Mouse (Mus musculus) kidney, adult 18-20 months (tissue): ENCODE measurements around the gene Fbrsl1.
A peak's percentile ranks its signal among the peaks of the same experiment; 100 is the strongest.

Experiments used
- DNase-seq: peaks from one replicate; pipeline ENCODE4 v3.0.0; 2021

Gene Fbrsl1

DNA sequence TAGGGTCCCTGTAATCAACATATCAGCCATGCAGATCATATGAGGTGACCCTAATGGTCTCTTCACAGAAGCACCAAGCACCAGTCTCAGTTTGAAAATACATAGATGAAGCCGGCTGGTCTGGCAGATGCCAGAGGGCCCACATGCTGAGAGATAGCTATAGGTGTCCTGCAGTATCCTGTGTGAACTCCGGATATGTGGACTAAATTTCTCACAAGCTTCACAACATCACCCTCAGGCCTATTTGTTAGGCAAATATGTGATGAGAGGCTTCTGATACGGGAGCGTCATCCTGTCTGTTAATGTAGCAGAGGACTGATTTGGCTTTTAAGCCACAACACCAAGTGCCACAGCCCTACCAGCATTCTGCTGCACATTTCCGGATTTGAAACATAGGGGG lies 37.9 kb downstream of the Fbrsl1 start:
- no peak for DNase-seq

DNA sequence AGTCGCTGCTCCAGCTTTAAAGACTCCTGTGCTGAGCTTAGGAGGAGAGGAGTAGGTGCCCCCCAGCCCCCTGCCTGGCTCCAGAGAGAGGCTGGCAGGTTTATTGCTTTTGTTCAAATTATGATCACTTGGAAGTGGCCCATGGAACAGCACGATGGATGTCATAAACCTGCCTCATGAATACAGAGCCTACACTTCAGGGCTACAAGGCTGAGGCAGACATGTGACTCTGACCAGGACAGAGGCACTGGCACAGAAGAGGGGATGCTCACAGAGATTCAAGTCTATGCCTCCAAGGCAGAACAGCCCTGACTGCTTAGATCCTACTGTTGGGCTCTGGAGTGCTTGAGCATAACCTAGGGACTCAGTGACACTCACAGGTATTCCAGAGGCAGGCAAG lies 39.3 kb downstream of the Fbrsl1 start:
- DNase-seq = no peak

GRCm38 (mm10) chr5:110406065-110406714 lies 42.1 kb downstream of the Fbrsl1 start:
- no peak for DNase-seq

GRCm38 (mm10) chr5:110403931-110404330 lies 44.4 kb downstream of the Fbrsl1 start:
- no peak for DNase-seq

DNA sequence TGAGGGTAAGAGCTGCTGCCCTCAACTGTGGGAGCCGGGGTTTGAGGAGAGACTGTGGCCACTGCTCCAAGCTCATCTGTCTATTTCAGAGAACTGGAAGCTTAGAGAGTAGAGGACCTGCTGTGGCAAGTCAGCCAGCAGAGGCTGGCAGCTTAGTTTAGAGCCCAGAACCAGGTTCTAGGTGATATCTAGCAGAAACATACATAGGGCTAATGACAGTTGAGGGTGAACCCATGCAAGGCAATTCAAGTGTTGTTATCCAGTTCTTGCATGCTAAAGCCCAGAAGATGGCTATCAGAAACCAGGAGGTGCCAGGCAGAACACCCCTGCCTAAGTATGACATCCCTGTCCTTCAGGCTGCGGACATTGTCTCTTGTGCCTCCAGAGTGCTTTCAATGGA lies 45.7 kb downstream of the Fbrsl1 start:
- DNase-seq = no peak

DNA sequence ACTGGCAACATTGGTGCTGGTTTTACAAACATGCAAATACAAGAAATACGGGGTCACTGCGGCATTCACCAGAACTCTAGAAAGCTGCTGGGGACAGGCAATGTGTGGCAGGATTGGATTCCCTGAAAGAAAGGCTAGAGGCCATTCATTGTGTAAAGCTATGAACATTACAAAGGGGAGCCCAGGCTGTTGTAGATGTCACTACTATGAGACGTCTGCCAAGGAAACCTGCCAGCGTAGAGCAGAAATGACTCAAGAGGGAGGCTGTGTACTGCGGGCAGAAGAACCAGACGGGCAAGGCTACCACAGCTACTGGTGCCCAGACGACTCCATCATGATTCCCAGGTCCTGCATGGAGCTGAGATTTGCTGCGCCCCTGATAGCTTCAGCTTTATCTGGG lies 47.2 kb downstream of the Fbrsl1 start:
- DNase-seq = no peak

GRCm38 (mm10) chr5:110395006-110395661 lies 53.2 kb downstream of the Fbrsl1 start:
- DNase-seq = no peak

GRCm38 (mm10) chr5:110392727-110393126 lies 55.6 kb downstream of the Fbrsl1 start:
- DNase-seq = no peak

- peak; percentile 60 for DNase-seq
These were observed 57.7 kb downstream of the Fbrsl1 start for GRCm38 (mm10) chr5:110390631-110391030.

- no peak for DNase-seq
These were observed 61.0 kb downstream of the Fbrsl1 start for GRCm38 (mm10) chr5:110387332-110387731.

DNA sequence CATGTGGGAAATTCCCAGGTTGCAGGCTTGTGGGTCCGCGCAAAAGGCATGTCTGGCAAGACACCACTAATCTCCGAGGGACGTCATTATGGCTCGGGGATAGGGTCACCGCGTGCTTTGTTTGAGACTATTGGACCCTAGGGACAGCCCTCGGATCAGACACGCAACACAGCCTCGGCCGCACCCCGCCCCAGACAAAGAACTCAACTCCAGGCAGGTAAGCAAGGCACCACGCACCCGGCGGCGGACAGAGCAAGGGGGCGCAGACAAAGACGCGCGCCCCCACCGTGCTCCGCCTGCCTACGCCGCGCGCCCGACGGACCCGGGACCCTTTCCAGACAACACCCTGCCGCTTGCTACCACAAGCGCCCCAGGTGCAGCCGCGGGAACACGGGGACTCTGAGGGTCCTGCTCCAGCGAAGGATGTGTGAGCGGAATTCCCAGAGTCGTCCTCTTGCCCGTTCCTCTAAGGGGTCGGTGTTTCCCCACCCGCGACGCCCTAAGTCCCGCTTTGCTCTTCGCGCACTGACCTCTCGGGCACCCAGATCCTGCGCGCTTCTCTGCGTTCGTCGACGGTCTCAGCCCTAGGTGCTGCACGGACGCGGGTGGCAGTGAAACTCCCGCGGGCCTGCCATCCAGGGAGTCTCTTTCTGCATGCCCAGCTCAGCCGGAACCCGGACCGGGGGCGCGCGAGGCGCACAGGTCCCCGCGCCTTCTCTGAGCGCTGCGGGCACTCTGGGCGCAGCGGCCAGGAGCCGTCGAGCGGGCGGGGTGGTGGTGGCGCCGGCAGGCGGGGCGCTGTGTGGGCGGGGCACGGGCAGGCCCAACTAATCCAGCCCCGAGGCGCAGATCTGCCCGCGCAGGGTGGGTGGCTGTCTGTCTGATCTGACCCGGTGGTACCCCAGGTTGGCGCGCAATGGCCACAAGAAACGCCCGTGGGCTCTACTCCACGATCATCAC lies 61.7 kb downstream of the Fbrsl1 start:
- peak; percentile 80 for DNase-seq

- DNase-seq = no peak
These were observed 63.0 kb downstream of the Fbrsl1 start for GRCm38 (mm10) chr5:110385263-110385662.

- no peak for DNase-seq
These were observed 63.8 kb downstream of the Fbrsl1 start for GRCm38 (mm10) chr5:110384491-110384890.

- no peak for DNase-seq
These were observed 68.5 kb downstream of the Fbrsl1 start for GRCm38 (mm10) chr5:110379823-110380222.

- DNase-seq = no peak
These were observed 69.2 kb downstream of the Fbrsl1 start for GRCm38 (mm10) chr5:110379086-110379485.

GRCm38 (mm10) chr5:110378181-110378583 lies 70.1 kb downstream of the Fbrsl1 start:
- no peak for DNase-seq

GRCm38 (mm10) chr5:110376802-110377433 lies 71.4 kb downstream of the Fbrsl1 start:
- DNase-seq = peak; percentile 83

GRCm38 (mm10) chr5:110363822-110364545 lies 84.3 kb downstream of the Fbrsl1 start:
- DNase-seq = no peak

DNA sequence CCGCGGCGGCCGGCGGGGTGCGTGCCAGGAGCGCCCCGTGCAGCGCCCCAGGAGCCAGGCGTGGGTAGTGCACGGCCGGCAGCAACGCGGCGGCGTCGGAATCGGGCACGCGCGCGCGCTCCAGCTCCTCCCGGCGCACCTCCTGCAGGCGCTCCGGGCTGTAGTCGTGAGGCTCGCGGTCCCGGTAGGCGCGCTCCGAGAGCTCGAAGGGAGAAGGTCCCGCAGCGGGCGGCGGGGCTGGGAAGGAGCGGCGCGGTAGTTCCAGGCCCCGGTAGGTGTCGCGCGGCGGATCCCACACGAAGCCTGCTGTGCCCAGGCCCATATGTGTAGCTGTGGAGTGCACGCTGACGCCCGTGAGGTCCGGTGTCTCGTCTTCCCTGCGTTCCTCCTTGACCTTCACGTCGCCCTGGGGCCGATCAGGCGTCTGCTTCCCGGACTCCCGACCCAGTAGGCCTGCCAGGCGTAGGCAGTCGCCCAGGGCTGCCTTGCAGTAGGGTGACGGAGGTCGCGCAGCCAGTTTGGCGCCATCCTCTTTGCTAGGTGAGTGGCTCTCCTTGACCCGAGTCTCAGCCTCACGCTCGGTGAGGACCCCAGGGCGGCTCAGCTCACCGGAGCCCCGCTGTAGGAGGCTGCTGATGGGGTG lies 85.0 kb downstream of the Fbrsl1 start:
- peak; percentile 73 for DNase-seq

- DNase-seq = no peak
These were observed 85.5 kb downstream of the Fbrsl1 start for GRCm38 (mm10) chr5:110362813-110363178.

DNA sequence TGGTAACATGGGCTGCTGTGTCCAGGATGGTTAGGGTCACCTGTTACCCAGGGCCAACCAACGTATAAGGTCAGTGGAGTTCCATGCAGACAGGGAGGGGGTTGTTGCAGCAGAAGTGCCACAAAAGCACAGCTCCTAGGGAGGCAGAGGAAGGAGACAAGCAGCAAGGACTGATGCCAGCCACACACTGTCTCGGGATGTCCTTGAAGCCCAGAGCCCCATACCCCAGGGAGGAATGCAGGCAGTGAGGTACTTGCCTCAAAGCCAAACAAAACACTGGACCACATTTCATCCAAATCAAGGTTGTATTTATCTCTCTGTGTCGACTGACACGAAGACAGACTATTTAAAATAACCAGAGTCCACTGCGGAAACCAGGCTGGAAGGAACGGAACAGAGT lies 86.8 kb downstream of the Fbrsl1 start:
- no peak for DNase-seq
